Mouse (Mus musculus) brain, adult 10 weeks (tissue): ENCODE results near the gene Hnrnph3. TPM values are rescaled to one million over a fixed set of nuclear protein-coding genes. Genes with fewer than 3 reads are reported as not detected.

Source experiments
- polyA plus RNA-seq: library from polyadenylated mRNA; stranded (reverse); fragments of 350-450 nt; fragmentation: Illumina TruSeq; extraction: RNeasy Lipid Tissue Mini Kit (QIAGEN cat#74804); gene quantifications from one replicate; pipeline ENCODE4 v1.2.3, GENCODE M21; 2015; ENCODE audit warnings: low read depth, low replicate concordance

The Hnrnph3 gene
- polyA plus RNA-seq: 52.7 TPM

GRCm38 (mm10) chr10:63023749-63024579, at the start of gene Hnrnph3, which contains the start of gene Pbld2:
Hnrnph3 (minus strand) TSS chr10:63024217.
Pbld2 (plus strand) TSS chr10:63024315.

GRCm38 (mm10) chr10:63059862-63060261, 35.8 kb upstream of the Hnrnph3 start, which contains the start of gene Pbld1:
Pbld1 (plus strand) TSS chr10:63060162.

GRCm38 (mm10) chr10:62980039-62980954, 43.7 kb downstream of the Hnrnph3 start, which contains the start of gene Rufy2:
Rufy2 (plus strand) TSS chr10:62980223.

Other genes with a start within 250 kb of the Hnrnph3 start
- 36.1 TPM for gene Ccar1, start 231.9 kb downstream of the Hnrnph3 start, polyA plus RNA-seq
- gene Tet1, start 115.2 kb downstream of the Hnrnph3 start, polyA plus RNA-seq: 4.6 TPM
- 32.6 TPM for gene Slc25a16, start 103.6 kb downstream of the Hnrnph3 start, polyA plus RNA-seq
- 2.0 TPM for gene Dna2, start 77.2 kb downstream of the Hnrnph3 start, polyA plus RNA-seq
- 64.2 TPM for gene Rufy2, start 44.0 kb downstream of the Hnrnph3 start, polyA plus RNA-seq
- gene Pbld2, start 98 bp upstream of the Hnrnph3 start, polyA plus RNA-seq: 2.4 TPM
- 0.83 TPM for gene Pbld1, start 35.9 kb upstream of the Hnrnph3 start, polyA plus RNA-seq
- gene Atoh7, start 75.4 kb upstream of the Hnrnph3 start, polyA plus RNA-seq: 3.4 TPM
- gene Mypn, start 179.7 kb upstream of the Hnrnph3 start, polyA plus RNA-seq: 1.1 TPM
- gene Herc4, start 219.6 kb upstream of the Hnrnph3 start, polyA plus RNA-seq: 41.3 TPM